Mouse (Mus musculus): ENCODE data around the gene Zfp445.

- TF ChIP-seq EP300 (IDR thresholded peaks at IDR 0.05; ENCODE audit: low read depth): no peak
- TF ChIP-seq CTCF (IDR thresholded peaks at IDR 0.05; ENCODE audit: low read depth): no peak
These were observed 5.1 kb downstream of the Zfp445 start for GRCm38 (mm10) chr9:122860752-122861151.
